Mouse (Mus musculus): ENCODE measurements around the gene Gm572. TPM values are rescaled to one million over a fixed set of nuclear protein-coding genes. Genes with fewer than 3 reads are reported as not detected.

The Gm572 gene
- total RNA-seq, 2 experiments from 2014 or later: 0.29 TPM; not detected in 1

GRCm38 (mm10) chr4:148625010-148625409 lies 18.1 kb upstream of the Gm572 start:
- no peak for ATAC-seq (ENCODE audit: poor library complexity, severe bottlenecking)

- peak; percentile 30 for ATAC-seq (ENCODE audit: poor library complexity, severe bottlenecking)
Measured at GRCm38 (mm10) chr4:148625756-148626622, 17.1 kb upstream of the Gm572 start.

GRCm38 (mm10) chr4:148626623-148627185 lies 16.4 kb upstream of the Gm572 start, which contains the start of gene Tardbp:
Gene Tardbp (minus strand): TSS chr4:148627019.
- peak; percentile 94 for ATAC-seq (ENCODE audit: poor library complexity, severe bottlenecking)

- no peak for ATAC-seq (ENCODE audit: poor library complexity, severe bottlenecking)
Measured at GRCm38 (mm10) chr4:148627246-148627645, 15.9 kb upstream of the Gm572 start.

GRCm38 (mm10) chr4:148632013-148632692 lies 11.0 kb upstream of the Gm572 start:
- no peak for ATAC-seq (ENCODE audit: poor library complexity, severe bottlenecking)

GRCm38 (mm10) chr4:148633395-148634061 lies 9.6 kb upstream of the Gm572 start:
- ATAC-seq (ENCODE audit: poor library complexity, severe bottlenecking): peak; percentile 69

GRCm38 (mm10) chr4:148635309-148635708 lies 7.8 kb upstream of the Gm572 start:
- no peak for ATAC-seq (ENCODE audit: poor library complexity, severe bottlenecking)

GRCm38 (mm10) chr4:148638302-148638701 lies 4.8 kb upstream of the Gm572 start:
- ATAC-seq (ENCODE audit: poor library complexity, severe bottlenecking): peak; percentile 62

- ATAC-seq (ENCODE audit: poor library complexity, severe bottlenecking): 0 out of 2 replicates have a peak, but pooled peaks have one; percentile 39
Measured at GRCm38 (mm10) chr4:148639455-148639854, 3.7 kb upstream of the Gm572 start.

GRCm38 (mm10) chr4:148641121-148641520 lies 2.0 kb upstream of the Gm572 start:
- no peak for ATAC-seq (ENCODE audit: poor library complexity, severe bottlenecking)

GRCm38 (mm10) chr4:148644157-148644511 lies 1.0 kb downstream of the Gm572 start:
- ATAC-seq (ENCODE audit: poor library complexity, severe bottlenecking): peak; percentile 90

- no peak for ATAC-seq (ENCODE audit: poor library complexity, severe bottlenecking)
Measured at GRCm38 (mm10) chr4:148644926-148645325, 1.8 kb downstream of the Gm572 start.

- no peak for ATAC-seq (ENCODE audit: poor library complexity, severe bottlenecking)
Measured at GRCm38 (mm10) chr4:148646616-148647015, 3.5 kb downstream of the Gm572 start.

GRCm38 (mm10) chr4:148649309-148649708 lies 6.2 kb downstream of the Gm572 start:
- ATAC-seq (ENCODE audit: poor library complexity, severe bottlenecking): no peak

- no peak for ATAC-seq (ENCODE audit: poor library complexity, severe bottlenecking)
Measured at GRCm38 (mm10) chr4:148651045-148651444, 7.9 kb downstream of the Gm572 start.

GRCm38 (mm10) chr4:148654701-148655398 lies 11.7 kb downstream of the Gm572 start:
- ATAC-seq (ENCODE audit: poor library complexity, severe bottlenecking): peak; percentile 73

- ATAC-seq (ENCODE audit: poor library complexity, severe bottlenecking): no peak
Measured at GRCm38 (mm10) chr4:148656691-148657258, 13.7 kb downstream of the Gm572 start.

- ATAC-seq (ENCODE audit: poor library complexity, severe bottlenecking): no peak
Measured at GRCm38 (mm10) chr4:148657776-148658175, 14.7 kb downstream of the Gm572 start.

GRCm38 (mm10) chr4:148660174-148660573 lies 17.1 kb downstream of the Gm572 start:
- no peak for ATAC-seq (ENCODE audit: poor library complexity, severe bottlenecking)
